Mouse (Mus musculus): Measurements from ENCODE around the gene Gm20388.

Gene Gm20388

GRCm38 (mm10) chr8:120243916-120244451 is 333.3 kb downstream of the Gm20388 start:
- no peak for DNase-seq

- DNase-seq: no peak
Measured at GRCm38 (mm10) chr8:120244553-120244952, 333.9 kb downstream of the Gm20388 start.

- DNase-seq: no peak
Measured at GRCm38 (mm10) chr8:120247618-120248017, 337.0 kb downstream of the Gm20388 start.

- peak; percentile 73 for DNase-seq
Measured at GRCm38 (mm10) chr8:120248031-120248430, 337.4 kb downstream of the Gm20388 start.

GRCm38 (mm10) chr8:120248451-120248850 is 337.8 kb downstream of the Gm20388 start:
- DNase-seq: no peak

GRCm38 (mm10) chr8:120249800-120250336 is 339.2 kb downstream of the Gm20388 start:
- DNase-seq: no peak

- no peak for DNase-seq
Measured at GRCm38 (mm10) chr8:120250750-120251410, 340.2 kb downstream of the Gm20388 start.

- peak; percentile 89 for DNase-seq
Measured at GRCm38 (mm10) chr8:120251411-120252035, 340.9 kb downstream of the Gm20388 start.

GRCm38 (mm10) chr8:120253626-120254025 is 343.0 kb downstream of the Gm20388 start:
- no peak for DNase-seq

- no peak for DNase-seq
Measured at GRCm38 (mm10) chr8:120255406-120255987, 344.9 kb downstream of the Gm20388 start.

- peak; percentile 72 for DNase-seq
Measured at GRCm38 (mm10) chr8:120256958-120257357, 346.3 kb downstream of the Gm20388 start.

GRCm38 (mm10) chr8:120259206-120259605 is 348.6 kb downstream of the Gm20388 start:
- no peak for DNase-seq

- DNase-seq: no peak
Measured at GRCm38 (mm10) chr8:120260677-120261076, 350.0 kb downstream of the Gm20388 start.

GRCm38 (mm10) chr8:120261338-120262120 is 350.9 kb downstream of the Gm20388 start:
- peak; percentile 61 for DNase-seq

- DNase-seq: no peak
Measured at GRCm38 (mm10) chr8:120263879-120264278, 353.2 kb downstream of the Gm20388 start.

GRCm38 (mm10) chr8:120264388-120264943 is 353.8 kb downstream of the Gm20388 start:
- no peak for DNase-seq

GRCm38 (mm10) chr8:120264944-120265453 is 354.4 kb downstream of the Gm20388 start:
- peak; percentile 91 for DNase-seq

- DNase-seq: peak; percentile 93
Measured at GRCm38 (mm10) chr8:120265471-120265870, 354.8 kb downstream of the Gm20388 start.

GRCm38 (mm10) chr8:120268541-120268980 is 357.9 kb downstream of the Gm20388 start:
- DNase-seq: no peak

GRCm38 (mm10) chr8:120270449-120270848 is 359.8 kb downstream of the Gm20388 start:
- no peak for DNase-seq

GRCm38 (mm10) chr8:120273430-120273829 is 362.8 kb downstream of the Gm20388 start:
- no peak for DNase-seq
